In genomic region chr3:56007991-56008390, GRCm38 (mm10) we compare ENCODE assay signal across 9 mouse cellular contexts.
DNase-seq lines count a peak whose midpoint lies in the region; ATAC-seq and TF ChIP-seq lines count a peak whose summit lies in the region.
"Had no signal": no experiment of that assay in that cellular context is flagged by ENCODE, and none has a peak within 500 bp of the region (broad histone marks: within the 10 kb centered on the region; RNA-seq: fewer than 3 reads in every experiment).

No protein-coding gene starts in this region.

- H3K36me3 ChIP-seq in heart, embryonic 10.5 days, result peaks cover 14% of the 10 kb centered on the region
- 0 out of 2 replicates have a peak, but pooled peaks cover 2% of the 10 kb centered on the region for H3K36me3 ChIP-seq in stomach, postnatal 0 days (ENCODE audit: control insufficient read depth, insufficient read depth, low read length)
- H3K36me3 ChIP-seq: liver, embryonic 13.5 days had no signal

- no peak overlapping the region for H3K4me2 ChIP-seq in stomach, postnatal 0 days (replicated peaks; ENCODE audit: low read depth)
- H3K4me2 ChIP-seq: liver, embryonic 13.5 days had no signal

- H3K9me3 ChIP-seq in heart, embryonic 10.5 days, result no peaks in the 10 kb centered on the region
- H3K9me3 ChIP-seq in stomach, postnatal 0 days (ENCODE audit: control insufficient read depth, low read length), result no peaks in the 10 kb centered on the region
- H3K9me3 ChIP-seq: liver, embryonic 13.5 days had no signal

- DNase-seq in heart, adult 8-10 months (ENCODE audit: low spot score), result peak; percentile 55
- no peak for DNase-seq in heart, embryonic 10.5 days (ENCODE audit: low spot score)
- DNase-seq in A20 (ENCODE audit: low read depth, low spot score), result peak; percentile 36
- peak; percentile 32 for DNase-seq in adrenal gland, adult 2 months
- peak; percentile 69 for DNase-seq in embryo, embryonic 11 days
- DNase-seq in induced T-regulatory cell, adult 2 months (ENCODE audit: low read depth), result peak; percentile 45
- peak; percentile 61 for DNase-seq in lung, postnatal 36 days
- DNase-seq in stomach, postnatal 0 days (ENCODE audit: low spot score), result peak; percentile 27
- DNase-seq: liver, embryonic 13.5 days had no signal

- H3K4me3 ChIP-seq in heart, embryonic 10.5 days, result no peak overlapping the region
- H3K4me3 ChIP-seq in stomach, postnatal 0 days (ENCODE audit: low read depth, low read length), result no peak overlapping the region
- H3K4me3 ChIP-seq: liver, embryonic 13.5 days had no signal

- no peaks in the 10 kb centered on the region for H3K27me3 ChIP-seq in heart, embryonic 10.5 days (ENCODE audit: insufficient read depth, poor library complexity, severe bottlenecking)
- H3K27me3 ChIP-seq in stomach, postnatal 0 days (ENCODE audit: control insufficient read depth, insufficient read depth, low read length), result no peaks in the 10 kb centered on the region
- H3K27me3 ChIP-seq: liver, embryonic 13.5 days had no signal

- H3K9ac ChIP-seq in stomach, postnatal 0 days (ENCODE audit: low read length), result no peak overlapping the region
- H3K9ac ChIP-seq: liver, embryonic 13.5 days had no signal

- WGBS in heart, embryonic 10.5 days, result 11% methylated on average over 2 of the region's 2 CpGs
- 10% methylated on average over 2 of the region's 2 CpGs for WGBS in stomach, postnatal 0 days

- no peak for TF ChIP-seq EP300 in stomach, postnatal 0 days (optimal IDR thresholded peaks at IDR 0.05)

- peak; percentile 91 for TF ChIP-seq CTCF in stomach, postnatal 0 days (IDR thresholded peaks at IDR 0.05; ENCODE audit: low read depth)

- ATAC-seq in stomach, postnatal 0 days (ENCODE audit: low FRiP score, low TSS enrichment), result no peak

- H3K27ac ChIP-seq in heart, embryonic 10.5 days, result no peak overlapping the region
- no peak overlapping the region for H3K27ac ChIP-seq in stomach, postnatal 0 days (replicated peaks)
- H3K27ac ChIP-seq: liver, embryonic 13.5 days had no signal

- H3K4me1 ChIP-seq in heart, embryonic 10.5 days, result no peaks in the 10 kb centered on the region
- no peaks in the 10 kb centered on the region for H3K4me1 ChIP-seq in stomach, postnatal 0 days (replicated peaks; ENCODE audit: control insufficient read depth, insufficient read depth)
- H3K4me1 ChIP-seq: liver, embryonic 13.5 days had no signal
